Mouse (Mus musculus): Measurements from ENCODE around the gene Rflnb.

Rflnb gene

DNA sequence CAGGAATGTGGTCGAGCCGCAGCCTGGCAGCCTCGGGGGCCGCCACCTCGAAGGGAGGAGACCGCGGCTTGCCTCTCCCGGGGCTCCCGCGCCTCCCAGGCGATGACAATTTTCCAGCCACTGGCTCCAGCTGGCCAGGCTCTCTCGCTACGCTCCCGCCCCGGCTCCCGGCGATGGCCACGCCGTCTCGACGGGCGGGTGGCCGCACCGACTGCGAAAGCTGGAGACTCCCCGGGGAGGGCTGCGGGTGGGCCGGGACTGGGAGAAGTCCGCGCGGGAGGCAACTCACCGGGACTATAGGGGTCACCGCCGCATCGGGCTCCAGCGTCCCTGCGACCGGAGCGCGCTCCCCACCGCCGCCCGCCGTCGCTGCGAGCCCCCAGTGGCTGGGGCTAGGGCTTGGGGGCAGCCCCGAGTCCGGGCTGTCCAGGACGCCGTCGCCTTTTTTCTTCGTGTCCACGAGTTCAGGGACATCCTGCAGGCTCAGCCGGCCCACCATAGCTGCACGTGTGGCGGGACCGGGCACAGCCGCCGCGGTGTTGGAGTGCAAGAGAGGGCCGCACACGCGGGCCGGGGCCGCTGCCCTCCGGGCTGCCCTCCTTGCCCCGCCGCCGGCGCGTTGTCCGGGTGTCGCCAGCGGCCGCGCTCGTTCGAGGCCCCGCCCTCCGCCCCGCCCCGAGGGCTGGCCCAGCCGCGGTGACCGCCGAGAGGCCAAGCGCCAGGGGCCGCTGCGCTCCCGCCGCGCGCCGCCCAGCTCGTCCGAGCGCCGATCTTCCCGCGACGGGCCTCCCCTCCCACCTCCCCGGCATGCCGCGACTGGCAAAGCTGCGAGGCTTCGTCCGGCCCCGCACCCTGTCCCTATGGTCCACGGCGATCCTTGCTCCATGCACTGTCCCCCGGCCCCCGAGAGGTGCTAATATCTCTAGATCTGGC is at the start of gene Rflnb:
Gene Rflnb (minus strand): TSS at position 644 of the 933 bp plus-strand sequence.
- DNase-seq (ENCODE audit: low read depth, low spot score) = peak; percentile 80

- no peak for DNase-seq (ENCODE audit: low read depth, low spot score)
Observed at GRCm38 (mm10) chr11:76077341-76077740, 49.8 kb upstream of the Rflnb start.

GRCm38 (mm10) chr11:76074296-76075093 is 46.9 kb upstream of the Rflnb start:
- DNase-seq (ENCODE audit: low read depth, low spot score) = peak; percentile 29

DNA sequence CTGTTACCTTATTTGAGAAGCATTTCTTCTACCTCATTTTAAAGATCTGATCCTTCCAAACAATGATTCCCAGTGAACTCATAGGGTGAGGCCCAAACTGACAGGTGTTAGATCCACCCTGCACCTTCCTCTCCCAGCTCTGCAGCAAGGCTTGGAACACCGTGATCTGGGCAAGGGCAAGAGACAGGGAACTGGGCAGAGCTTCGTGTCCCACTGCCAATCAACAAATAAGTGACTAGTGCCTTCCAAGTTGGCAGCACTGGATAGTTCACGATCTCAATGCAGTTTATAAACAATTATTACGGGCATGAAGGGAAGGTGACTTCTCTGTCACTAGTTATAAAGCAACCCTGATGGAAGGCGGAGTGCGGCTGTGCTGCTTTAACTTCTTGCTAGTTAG is 42.2 kb upstream of the Rflnb start:
- DNase-seq (ENCODE audit: low read depth, low spot score) = no peak

DNA sequence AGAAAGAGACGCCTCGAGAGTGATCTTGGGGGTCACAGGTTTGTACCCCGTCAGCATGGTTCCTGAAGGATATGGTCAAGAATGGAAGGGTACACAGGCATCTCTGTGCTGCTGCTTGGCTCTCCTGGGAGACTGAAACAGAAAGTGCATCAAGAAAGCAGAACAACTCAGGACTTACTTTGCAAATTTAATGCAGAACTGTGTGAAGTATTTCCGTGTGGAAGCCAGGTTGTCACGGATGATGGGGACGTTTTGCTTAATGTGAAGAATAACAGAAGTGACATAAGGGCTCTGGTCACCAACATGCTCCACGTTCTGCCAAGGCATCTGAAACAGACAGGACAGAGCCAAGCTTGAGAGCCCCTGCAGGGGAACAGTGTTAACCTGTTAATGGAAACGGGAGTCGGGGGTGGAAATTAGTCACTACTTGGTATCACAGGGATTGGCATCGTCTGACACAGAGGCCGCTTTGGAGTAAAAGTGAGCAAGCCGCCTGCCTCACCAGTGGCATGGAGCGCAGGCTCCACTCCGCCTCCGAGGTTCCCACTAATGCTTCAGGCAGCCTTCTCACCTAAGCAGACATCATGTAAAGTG is 39.1 kb upstream of the Rflnb start:
- DNase-seq (ENCODE audit: low read depth, low spot score) = peak; percentile 83

- DNase-seq (ENCODE audit: low read depth, low spot score) = peak; percentile 86
Observed at GRCm38 (mm10) chr11:76065521-76066095, 38.0 kb upstream of the Rflnb start.

DNA sequence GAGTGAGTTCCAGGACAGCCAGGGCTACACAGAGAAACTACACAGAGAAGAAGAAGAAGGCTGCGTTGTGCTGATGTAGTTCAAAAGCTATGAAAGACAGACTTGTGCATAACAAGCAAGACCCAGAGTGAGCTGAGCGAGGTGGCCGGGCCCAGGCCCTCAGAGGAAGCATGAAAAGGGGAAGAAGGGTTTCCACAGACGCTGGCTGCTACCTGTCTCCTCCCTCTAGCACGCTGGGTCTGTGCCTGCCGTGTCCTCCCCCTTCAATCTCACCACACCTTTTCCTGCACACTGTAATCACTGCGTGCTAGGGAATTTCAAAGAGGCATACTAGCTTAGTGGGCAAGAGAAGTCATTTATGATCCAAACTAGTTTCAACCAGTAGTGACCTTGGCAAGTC is 36.8 kb upstream of the Rflnb start:
- no peak for DNase-seq (ENCODE audit: low read depth, low spot score)

DNA sequence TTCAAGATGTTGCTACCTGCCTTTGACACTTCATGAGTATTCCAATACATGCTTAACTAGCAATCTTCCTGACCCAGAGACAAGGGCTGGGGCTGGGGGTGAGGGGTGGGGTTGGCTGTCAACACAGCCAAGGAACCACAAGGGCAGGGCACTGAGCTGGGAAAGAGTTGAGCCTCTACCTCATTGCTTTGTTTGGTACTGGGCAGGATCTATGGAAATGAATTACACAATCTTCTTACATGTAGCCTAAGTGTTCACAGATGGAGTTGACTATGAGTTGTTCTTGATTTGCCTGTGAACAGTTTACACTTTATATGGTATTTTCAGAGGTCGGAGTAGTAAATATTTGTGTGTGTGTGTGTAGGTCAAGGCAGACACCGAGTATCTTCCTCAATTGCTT is 33.3 kb upstream of the Rflnb start:
- DNase-seq (ENCODE audit: low read depth, low spot score) = no peak

DNA sequence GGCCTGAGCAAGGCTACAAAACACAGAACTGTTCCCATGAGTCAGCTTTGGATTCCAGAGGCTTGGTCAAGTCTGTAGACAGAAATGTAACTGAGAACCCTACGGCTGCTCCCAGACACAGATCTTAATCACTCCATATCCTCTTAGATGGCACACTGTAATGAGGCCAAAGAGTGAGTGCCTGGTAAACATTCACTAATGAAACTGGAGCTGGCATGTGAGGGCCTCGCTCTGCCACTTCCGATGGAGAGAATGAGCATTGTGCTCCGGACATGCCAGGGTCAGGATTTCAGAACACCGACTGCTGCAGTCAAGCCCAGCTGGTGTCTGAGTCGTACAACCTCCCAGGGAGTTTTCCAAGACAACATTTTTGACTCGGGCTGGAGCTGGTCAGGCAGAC is 32.4 kb upstream of the Rflnb start:
- DNase-seq (ENCODE audit: low read depth, low spot score) = no peak

GRCm38 (mm10) chr11:76056487-76056886 is 28.9 kb upstream of the Rflnb start:
- peak; percentile 44 for DNase-seq (ENCODE audit: low read depth, low spot score)

- DNase-seq (ENCODE audit: low read depth, low spot score) = peak; percentile 94
Observed at GRCm38 (mm10) chr11:76052496-76052895, 24.9 kb upstream of the Rflnb start.

- DNase-seq (ENCODE audit: low read depth, low spot score) = no peak
Observed at GRCm38 (mm10) chr11:76050967-76051512, 23.5 kb upstream of the Rflnb start.

DNA sequence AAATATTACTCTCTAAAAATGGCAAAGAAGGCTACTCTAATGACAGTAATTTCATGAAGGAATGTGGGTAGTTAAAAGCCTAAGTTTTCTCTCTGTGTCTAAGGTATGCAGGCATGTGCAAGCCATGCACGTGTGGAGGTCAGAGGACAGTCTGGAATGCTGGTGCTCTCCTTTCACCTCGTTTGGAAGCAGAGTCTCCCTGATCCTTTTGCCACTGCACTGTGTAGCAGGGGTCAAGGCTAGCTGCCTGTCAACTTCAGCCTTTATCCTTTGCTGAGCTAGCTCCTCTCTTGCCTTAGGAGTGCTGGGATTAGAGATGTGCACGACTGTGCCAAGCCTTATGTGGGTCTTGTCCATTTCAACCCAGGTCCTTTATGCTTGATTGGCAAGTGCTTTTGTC is 22.9 kb upstream of the Rflnb start:
- no peak for DNase-seq (ENCODE audit: low read depth, low spot score)

GRCm38 (mm10) chr11:76045367-76045766 is 17.8 kb upstream of the Rflnb start:
- no peak for DNase-seq (ENCODE audit: low read depth, low spot score)

- no peak for DNase-seq (ENCODE audit: low read depth, low spot score)
Observed at GRCm38 (mm10) chr11:76044468-76044867, 16.9 kb upstream of the Rflnb start.

- peak; percentile 94 for DNase-seq (ENCODE audit: low read depth, low spot score)
Observed at GRCm38 (mm10) chr11:76042882-76043281, 15.3 kb upstream of the Rflnb start.

GRCm38 (mm10) chr11:76042041-76042638 is 14.6 kb upstream of the Rflnb start:
- no peak for DNase-seq (ENCODE audit: low read depth, low spot score)

DNA sequence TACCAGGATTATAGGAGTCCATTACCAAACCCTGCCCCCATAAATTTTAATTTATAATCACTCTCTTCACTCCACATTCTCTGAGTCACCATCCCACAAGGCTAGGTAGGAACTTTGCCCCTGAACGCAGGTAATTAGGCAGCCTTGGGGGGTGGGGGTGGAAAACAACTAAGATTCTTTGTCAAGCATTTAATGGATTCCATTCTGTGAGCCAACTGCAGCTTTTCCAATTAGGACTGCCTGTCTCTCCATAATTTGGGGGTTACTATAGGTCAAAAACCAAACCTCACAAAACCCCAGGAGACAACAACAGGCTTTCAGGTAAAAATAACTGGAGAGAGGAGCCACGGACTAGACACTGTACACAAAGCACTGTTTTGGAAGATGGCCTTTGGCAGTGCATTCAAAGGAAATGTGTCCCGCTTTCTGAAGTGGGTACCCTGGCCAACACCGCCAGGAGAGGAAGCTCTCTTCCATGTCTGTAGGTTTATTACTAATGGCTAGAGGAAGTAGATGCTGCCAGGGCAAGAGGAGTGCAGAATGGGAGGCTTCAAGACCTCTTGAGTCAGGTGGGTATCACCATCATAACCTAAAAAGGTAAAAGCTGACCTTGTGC is 13.3 kb upstream of the Rflnb start:
- DNase-seq (ENCODE audit: low read depth, low spot score) = no peak

DNA sequence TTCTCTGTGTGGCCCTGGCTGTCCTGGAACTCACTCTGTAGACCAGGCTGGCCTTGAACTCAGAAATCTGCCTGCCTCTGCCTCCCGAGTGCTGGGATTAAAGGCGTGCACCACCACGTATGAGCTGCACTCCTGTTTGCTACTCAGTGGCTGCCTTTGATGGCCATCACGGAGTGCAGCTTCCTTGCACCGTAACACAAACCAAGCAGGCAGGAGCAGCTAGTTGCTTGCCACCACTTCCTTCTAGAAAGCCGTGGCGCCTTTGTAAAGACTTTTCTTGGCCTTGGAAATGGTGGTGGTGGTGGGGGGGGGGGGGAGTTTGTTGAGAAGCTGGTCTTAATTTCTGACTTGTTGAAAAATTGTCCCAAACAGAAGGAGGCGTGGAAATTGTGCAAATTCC is 12.5 kb upstream of the Rflnb start:
- DNase-seq (ENCODE audit: low read depth, low spot score) = no peak

GRCm38 (mm10) chr11:76039271-76040053 is 11.9 kb upstream of the Rflnb start:
- DNase-seq (ENCODE audit: low read depth, low spot score) = peak; percentile 91
